Mouse (Mus musculus) heart, embryonic 15.5 days (tissue): Measurements from ENCODE around the gene Rad51d. TPM values are rescaled to one million over a fixed set of nuclear protein-coding genes. Genes with fewer than 3 reads are reported as not detected.
A peak's percentile ranks its signal among the peaks of the same experiment; 100 is the strongest.

ENCODE experiments used
- ATAC-seq: fragments of 200-750 bp; cut with Nextera tagmentation; replicated peaks from 2 replicates; pipeline ENCODE4 v1.8.0; 2017; ENCODE audit warnings: low read depth, moderate TSS enrichment; ENCODE audit not compliant: insufficient number of reproducible peaks, insufficient read depth, low FRiP score
- H3K27ac ChIP-seq: fragments of 300-500 bp; sonication (generic); 2 replicates; pipeline ENCODE4 v1.5.1; 2015; ENCODE audit warnings: mild to moderate bottlenecking, inconsistent platforms
- H3K27me3 ChIP-seq: fragments of 300-500 bp; sonication (generic); 2 replicates; pipeline ENCODE4 v1.6.1; 2015; ENCODE audit warnings: inconsistent platforms
- H3K36me3 ChIP-seq: fragments of 300-500 bp; sonication (generic); 2 replicates; pipeline ENCODE4 v1.6.1; 2015; ENCODE audit warnings: mild to moderate bottlenecking, inconsistent platforms
- H3K4me1 ChIP-seq: fragments of 300-500 bp; sonication (generic); replicated peaks from 2 replicates; pipeline ENCODE4 v1.6.1; 2015; ENCODE audit warnings: inconsistent platforms
- H3K4me2 ChIP-seq: fragments of 300-500 bp; sonication (generic); 2 replicates; pipeline ENCODE4 v1.6.1; 2015; ENCODE audit warnings: inconsistent platforms, mild to moderate bottlenecking, moderate library complexity
- H3K4me3 ChIP-seq: fragments of 300-500 bp; sonication (generic); 2 replicates; pipeline ENCODE4 v1.5.1; 2015; ENCODE audit warnings: mild to moderate bottlenecking, inconsistent platforms
- H3K9ac ChIP-seq: fragments of 300-500 bp; sonication (generic); 2 replicates; pipeline ENCODE4 v1.6.1; 2015; ENCODE audit warnings: mild to moderate bottlenecking, inconsistent platforms
- H3K9me3 ChIP-seq: fragments of 300-500 bp; sonication (generic); replicated peaks from 2 replicates; pipeline ENCODE4 v1.6.1; 2016; ENCODE audit warnings: inconsistent platforms
- WGBS: fragments of 180-500 bp; shearing (Covaris S2); methylation state at CpG from one replicate; pipeline ENCODE4 v1.1.7; 2015; ENCODE audit warnings: mixed read lengths; 5-methylcytosine and 5-hydroxymethylcytosine counted together
- polyA plus RNA-seq: library from polyadenylated mRNA; unstranded; fragments of >200 nt; fragmentation: Nextera tagmentation; extraction: Ambion mirVana; gene quantifications from 2 replicates; pipeline ENCODE4 v1.2.1, GENCODE M21; 2015

Rad51d gene
- polyA plus RNA-seq, 1 experiment from 2014 or later: 11.9 TPM

DNA sequence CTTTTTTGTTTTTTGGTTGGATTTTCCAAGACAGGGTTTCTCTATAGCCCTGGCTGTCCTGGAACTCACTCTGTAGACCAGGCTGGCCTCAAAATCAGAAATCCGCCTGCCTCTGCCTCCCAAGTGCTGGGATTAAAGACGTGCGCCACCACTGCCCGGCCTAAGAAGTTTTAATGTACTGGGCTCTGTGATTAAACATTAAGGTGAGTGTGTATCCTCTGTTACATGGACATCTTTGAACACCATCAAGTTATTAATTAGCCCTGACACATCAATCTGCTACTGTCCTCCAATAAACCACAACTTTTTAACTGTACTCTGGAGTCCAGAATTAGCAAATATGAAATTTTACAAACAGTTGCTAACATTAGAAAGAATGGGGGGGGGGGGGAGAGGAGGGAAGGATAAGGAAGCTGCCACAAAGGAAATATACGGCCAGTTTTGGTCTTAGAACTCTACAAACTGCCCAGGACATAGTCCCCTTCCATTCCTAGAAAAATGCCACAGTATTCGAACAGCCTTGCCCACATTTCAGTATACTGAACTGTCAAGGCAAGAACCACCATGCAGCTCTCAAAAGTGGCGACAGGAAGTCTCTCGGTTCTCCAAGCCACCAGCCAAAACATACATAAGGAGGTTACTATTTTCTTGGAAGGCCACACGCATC, 20.8 kb downstream of the Rad51d start:
- H3K9ac ChIP-seq: 0 out of 2 replicates have a peak overlapping the region, but pooled peaks have one; percentile 85
- no peak overlapping the region; the same call in 1 of the 2 replicates for H3K27ac ChIP-seq
- 65% methylated on average over 9 of the region's 9 CpGs for WGBS

GRCm38 (mm10) chr11:82867956-82868355, 22.5 kb downstream of the Rad51d start:
- no peak overlapping the region for H3K4me3 ChIP-seq
- H3K36me3 ChIP-seq: no peaks in the 10 kb centered on the region
- no peaks in the 10 kb centered on the region for H3K9me3 ChIP-seq
- H3K27me3 ChIP-seq: no peaks in the 10 kb centered on the region
- no peak overlapping the region for H3K9ac ChIP-seq
- H3K4me2 ChIP-seq: no peak overlapping the region
- no peak for ATAC-seq
- no peak overlapping the region for H3K27ac ChIP-seq
- 64% methylated on average over 5 of the region's 5 CpGs for WGBS
- H3K4me1 ChIP-seq: peaks cover 17% of the 10 kb centered on the region

More for the DNA sequence above, 20.8 kb downstream of the Rad51d start:
- ATAC-seq: no peak
- H3K4me3 ChIP-seq: peak overlapping the region; percentile 99
- no peaks in the 10 kb centered on the region for H3K9me3 ChIP-seq
- H3K27me3 ChIP-seq: no peaks in the 10 kb centered on the region
- no peaks in the 10 kb centered on the region for H3K36me3 ChIP-seq
- H3K4me2 ChIP-seq: peak overlapping the region; percentile 91
- H3K4me1 ChIP-seq: peaks cover 13% of the 10 kb centered on the region

GRCm38 (mm10) chr11:82866850-82867564, 23.4 kb downstream of the Rad51d start:
- Histone ChIP-seq H3K27me3 (no peaks in the 10 kb centered on the region), H3K9ac (no peak overlapping the region), H3K4me1 (peaks cover 17% of the 10 kb centered on the region), H3K36me3 (no peaks in the 10 kb centered on the region), H3K9me3 (no peaks in the 10 kb centered on the region), H3K4me2 (no peak overlapping the region), H3K4me3 (no peak overlapping the region), H3K27ac (no peak overlapping the region)
- ATAC-seq: no peak
- WGBS: 32% methylated on average over 7 of the region's 7 CpGs

- no peak for ATAC-seq
- H3K27me3 ChIP-seq: no peaks in the 10 kb centered on the region
- H3K36me3 ChIP-seq: no peaks in the 10 kb centered on the region
- H3K27ac ChIP-seq: no peak overlapping the region
- peaks cover 23% of the 10 kb centered on the region for H3K4me1 ChIP-seq
- no peak overlapping the region for H3K4me3 ChIP-seq
- WGBS: 78% methylated on average over 10 of the region's 10 CpGs
- no peak overlapping the region for H3K9ac ChIP-seq
- no peaks in the 10 kb centered on the region for H3K9me3 ChIP-seq
- H3K4me2 ChIP-seq: no peak overlapping the region
Observed at GRCm38 (mm10) chr11:82865957-82866356, 24.5 kb downstream of the Rad51d start.

GRCm38 (mm10) chr11:82863488-82863931, 26.9 kb downstream of the Rad51d start:
- H3K9ac ChIP-seq: no peak overlapping the region
- no peak overlapping the region for H3K27ac ChIP-seq
- peaks cover 12% of the 10 kb centered on the region for H3K4me1 ChIP-seq
- no peak for ATAC-seq
- no peaks in the 10 kb centered on the region for H3K9me3 ChIP-seq
- H3K4me3 ChIP-seq: no peak overlapping the region
- H3K27me3 ChIP-seq: no peaks in the 10 kb centered on the region
- no peak overlapping the region for H3K4me2 ChIP-seq
- WGBS: 51% methylated on average over 4 of the region's 4 CpGs
- H3K36me3 ChIP-seq: no peaks in the 10 kb centered on the region

GRCm38 (mm10) chr11:82863059-82863458, 27.4 kb downstream of the Rad51d start:
- Histone ChIP-seq H3K4me1 (peaks cover 12% of the 10 kb centered on the region), H3K9me3 (no peaks in the 10 kb centered on the region), H3K27ac (no peak overlapping the region), H3K4me3 (no peak overlapping the region), H3K4me2 (no peak overlapping the region), H3K27me3 (no peaks in the 10 kb centered on the region), H3K9ac (no peak overlapping the region), H3K36me3 (no peaks in the 10 kb centered on the region)
- no peak for ATAC-seq
- 89% methylated on average over 2 of the region's 2 CpGs for whole genome bisulfite sequencing

GRCm38 (mm10) chr11:82862638-82863037, 27.8 kb downstream of the Rad51d start:
- Histone ChIP-seq H3K4me3 (no peak overlapping the region), H3K36me3 (no peaks in the 10 kb centered on the region), H3K4me2 (no peak overlapping the region), H3K27ac (no peak overlapping the region), H3K9me3 (no peaks in the 10 kb centered on the region), H3K27me3 (no peaks in the 10 kb centered on the region), H3K9ac (no peak overlapping the region), H3K4me1 (peaks cover 12% of the 10 kb centered on the region)
- ATAC-seq: no peak
- 76% methylated on average over 9 of the region's 9 CpGs for WGBS

GRCm38 (mm10) chr11:82861558-82861957, 28.9 kb downstream of the Rad51d start:
- WGBS: 66% methylated on average over 8 of the region's 8 CpGs
- Histone ChIP-seq H3K9ac (no peak overlapping the region), H3K27ac (no peak overlapping the region), H3K4me2 (no peak overlapping the region), H3K9me3 (no peaks in the 10 kb centered on the region), H3K27me3 (no peaks in the 10 kb centered on the region), H3K4me3 (no peak overlapping the region), H3K36me3 (no peaks in the 10 kb centered on the region), H3K4me1 (peaks cover 10% of the 10 kb centered on the region)
- ATAC-seq: no peak

DNA sequence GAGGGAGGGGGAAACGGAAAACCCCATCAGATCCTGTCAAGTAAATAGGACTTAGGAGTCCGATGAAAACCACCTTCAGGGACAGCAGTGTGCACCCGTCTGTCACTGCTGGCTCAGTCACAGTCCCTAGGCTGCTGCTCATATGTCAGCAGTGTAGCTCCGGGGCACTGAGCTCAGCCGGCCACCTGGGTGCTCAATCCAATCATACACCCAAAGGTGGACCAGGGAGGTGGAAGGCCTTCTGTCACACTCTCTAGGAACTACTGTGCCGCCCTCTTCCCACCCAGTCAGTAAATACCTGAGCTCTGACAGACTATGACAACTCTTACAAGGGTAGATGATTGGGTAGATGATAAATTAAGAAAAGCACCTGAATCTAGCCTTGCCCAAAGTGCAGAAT, 29.7 kb downstream of the Rad51d start:
- Histone ChIP-seq H3K27me3 (no peaks in the 10 kb centered on the region), H3K4me3 (no peak overlapping the region), H3K4me2 (no peak overlapping the region), H3K9ac (no peak overlapping the region), H3K9me3 (no peaks in the 10 kb centered on the region), H3K4me1 (peaks cover 10% of the 10 kb centered on the region), H3K36me3 (no peaks in the 10 kb centered on the region), H3K27ac (no peak overlapping the region)
- whole genome bisulfite sequencing: 77% methylated on average over 6 of the region's 6 CpGs
- ATAC-seq: no peak

- WGBS: 78% methylated on average over 13 of the region's 13 CpGs
- peak overlapping the region; percentile 26; the same call in 1 of the 2 replicates for H3K27ac ChIP-seq
Observed at GRCm38 (mm10) chr11:82857307-82857848, 33.0 kb downstream of the Rad51d start.

DNA sequence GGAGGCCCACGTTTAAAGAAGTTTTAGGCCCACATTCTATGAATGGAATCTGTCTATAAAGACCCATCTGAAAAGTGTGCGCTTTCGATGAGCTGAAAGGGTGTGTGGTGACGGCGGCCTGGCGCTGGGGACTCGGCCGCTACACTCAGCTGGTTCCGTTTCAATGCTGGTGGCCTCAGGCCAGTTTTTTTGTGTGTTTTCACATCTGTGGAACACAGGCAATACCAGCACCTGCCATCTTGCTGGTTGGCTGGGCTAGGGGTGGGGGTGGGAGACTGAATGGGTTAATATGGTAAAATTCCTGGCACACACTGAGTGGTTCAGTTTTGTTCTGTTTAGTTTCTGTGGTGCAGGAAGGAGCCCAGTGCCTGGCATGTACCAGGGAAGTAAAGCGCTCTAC, 34.4 kb downstream of the Rad51d start:
- Histone ChIP-seq H3K4me2 (no peak overlapping the region), H3K9ac (no peak overlapping the region), H3K4me3 (no peak overlapping the region), H3K36me3 (no peaks in the 10 kb centered on the region), H3K4me1 (peaks cover 3% of the 10 kb centered on the region; the same call in 1 of the 2 replicates), H3K27ac (no peak overlapping the region), H3K9me3 (no peaks in the 10 kb centered on the region), H3K27me3 (no peaks in the 10 kb centered on the region)
- 79% methylated on average over 10 of the region's 10 CpGs for WGBS
- no peak for ATAC-seq

More at GRCm38 (mm10) chr11:82857307-82857848, 33.0 kb downstream of the Rad51d start:
- Histone ChIP-seq H3K9ac (no peak overlapping the region), H3K36me3 (no peaks in the 10 kb centered on the region), H3K4me3 (no peak overlapping the region), H3K27me3 (no peaks in the 10 kb centered on the region), H3K4me1 (peaks cover 9% of the 10 kb centered on the region), H3K4me2 (no peak overlapping the region), H3K9me3 (no peaks in the 10 kb centered on the region)
- no peak for ATAC-seq
